Comparison of ENCODE assay signal across 26 mouse cellular contexts in the genomic region with DNA sequence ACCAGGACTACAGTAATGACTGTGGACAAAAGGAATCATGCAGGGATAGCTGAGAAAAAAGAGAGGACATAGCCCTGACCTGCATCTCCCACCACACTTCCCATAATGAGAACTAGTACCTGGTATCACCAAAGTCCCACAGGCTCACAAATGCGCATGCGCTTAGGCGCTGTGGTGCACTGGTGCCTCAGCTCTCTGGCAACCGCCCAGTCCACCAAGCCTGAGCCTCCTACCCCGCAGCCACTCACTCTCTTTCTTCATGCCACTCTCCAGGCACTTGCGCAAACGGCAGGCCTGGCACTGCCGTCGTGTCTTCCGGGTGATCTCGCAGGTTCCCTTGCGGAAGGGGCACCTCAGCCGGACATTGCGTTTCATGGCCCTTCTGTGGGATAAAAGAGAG. TPM values are rescaled to one million over a fixed set of nuclear protein-coding genes. Genes with fewer than 3 reads are reported as not detected.
A peak's percentile ranks its signal among the peaks of the same experiment; 100 is the strongest.
DNase-seq lines count a peak whose midpoint lies in the region; ATAC-seq lines count a peak whose summit lies in the region.
"Had no signal": no experiment of that assay in that cellular context is flagged by ENCODE, and none has a peak within 500 bp of the region (broad histone marks: within the 10 kb centered on the region; RNA-seq: fewer than 3 reads in every experiment).

No protein-coding gene starts in this region.

- no peaks in the 10 kb centered on the region for H3K4me1 ChIP-seq in heart, embryonic 12.5 days (replicated peaks)
- H3K4me1 ChIP-seq in hindbrain, embryonic 12.5 days = no peaks in the 10 kb centered on the region
- H3K4me1 ChIP-seq: forebrain, embryonic 13.5 days; hindbrain, embryonic 15.5 days; intestine, embryonic 15.5 days; neural tube, embryonic 12.5 days had no signal

- no peak for DNase-seq in heart, postnatal 14 days
- DNase-seq in R1 (ENCODE audit: low read depth, low spot score) = peak; percentile 85
- peak; percentile 23 to 34 for DNase-seq in lung, postnatal 4 days
- DNase-seq in embryo, embryonic 9.5 days (ENCODE audit: extremely low spot score) = no peak
- no peak for DNase-seq in gastrocnemius, adult 8-10 months (ENCODE audit: low spot score in 2 of 2)
- DNase-seq: cerebellum, adult 18-20 months; gastrocnemius, postnatal 25 days; heart, postnatal 10 days; layer of hippocampus, postnatal 36 days; thymus, adult 18-20 months; thymus, postnatal 4 days had no signal

- intact Hi-C loops in heart, postnatal 14 days (cut with DNase I) = no loop called here

- H3K9ac ChIP-seq in heart, embryonic 12.5 days = no peak overlapping the region
- H3K9ac ChIP-seq in hindbrain, embryonic 12.5 days = no peak overlapping the region
- H3K9ac ChIP-seq: forebrain, embryonic 13.5 days; hindbrain, embryonic 15.5 days; intestine, embryonic 15.5 days; kidney, embryonic 15.5 days; limb, embryonic 15.5 days; midbrain, embryonic 13.5 days; neural tube, embryonic 12.5 days had no signal

- H3K4me3 ChIP-seq in heart, embryonic 12.5 days = no peak overlapping the region
- H3K4me3 ChIP-seq in hindbrain, embryonic 12.5 days = no peak overlapping the region
- H3K4me3 ChIP-seq: forebrain, embryonic 13.5 days; hindbrain, embryonic 15.5 days; intestine, embryonic 15.5 days; kidney, embryonic 15.5 days; limb, embryonic 15.5 days; midbrain, embryonic 13.5 days; neural tube, embryonic 12.5 days had no signal

- no peaks in the 10 kb centered on the region; the same call in 1 of the 2 replicates for H3K27me3 ChIP-seq in heart, embryonic 12.5 days (replicated peaks)
- no peaks in the 10 kb centered on the region for H3K27me3 ChIP-seq in hindbrain, embryonic 12.5 days
- H3K27me3 ChIP-seq: forebrain, embryonic 13.5 days; hindbrain, embryonic 15.5 days; intestine, embryonic 15.5 days; kidney, embryonic 15.5 days; limb, embryonic 15.5 days; midbrain, embryonic 13.5 days; neural tube, embryonic 12.5 days had no signal

- no peaks in the 10 kb centered on the region for H3K9me3 ChIP-seq in heart, embryonic 12.5 days (replicated peaks)
- no peaks in the 10 kb centered on the region for H3K9me3 ChIP-seq in hindbrain, embryonic 12.5 days (replicated peaks)
- H3K9me3 ChIP-seq: forebrain, embryonic 13.5 days; G1E; hindbrain, embryonic 15.5 days; intestine, embryonic 15.5 days; kidney, embryonic 15.5 days; limb, embryonic 15.5 days; midbrain, embryonic 13.5 days; neural tube, embryonic 12.5 days had no signal

- 67% methylated on average over 14 of the region's 14 CpGs for WGBS in heart, embryonic 12.5 days
- 78% methylated on average over 14 of the region's 14 CpGs for WGBS in hindbrain, embryonic 12.5 days

- no peak for ATAC-seq in heart, embryonic 12.5 days (ENCODE audit: insufficient number of reproducible peaks, low FRiP score)
- ATAC-seq in common myeloid progenitor, adult 5-6 weeks (replicated peaks; ENCODE audit: low read depth, poor library complexity, severe bottlenecking) = 0 out of 2 replicates have a peak, but pooled peaks have one; percentile 11
- no peak for ATAC-seq in hindbrain, embryonic 12.5 days (ENCODE audit: low FRiP score)
- ATAC-seq: forebrain, embryonic 13.5 days; intestine, embryonic 15.5 days; midbrain, embryonic 13.5 days had no signal

- H3K4me2 ChIP-seq in heart, embryonic 12.5 days = peak overlapping the region; percentile 14; the same call in 1 of the 2 replicates
- no peak overlapping the region for H3K4me2 ChIP-seq in hindbrain, embryonic 12.5 days (replicated peaks)
- H3K4me2 ChIP-seq: forebrain, embryonic 13.5 days; hindbrain, embryonic 15.5 days; intestine, embryonic 15.5 days; kidney, embryonic 15.5 days; limb, embryonic 15.5 days; midbrain, embryonic 13.5 days; neural tube, embryonic 12.5 days had no signal

- no peaks in the 10 kb centered on the region for H3K36me3 ChIP-seq in heart, embryonic 12.5 days
- no peaks in the 10 kb centered on the region for H3K36me3 ChIP-seq in hindbrain, embryonic 12.5 days
- H3K36me3 ChIP-seq: G1E; hindbrain, embryonic 15.5 days; intestine, embryonic 15.5 days; kidney, embryonic 15.5 days; limb, embryonic 15.5 days; midbrain, embryonic 13.5 days; neural tube, embryonic 12.5 days had no signal

- H3K27ac ChIP-seq in heart, embryonic 12.5 days (ENCODE audit: poor library complexity, severe bottlenecking) = no peak overlapping the region
- H3K27ac ChIP-seq in hindbrain, embryonic 12.5 days = no peak overlapping the region
- H3K27ac ChIP-seq: forebrain, embryonic 13.5 days; hindbrain, embryonic 15.5 days; intestine, embryonic 15.5 days; kidney, embryonic 15.5 days; limb, embryonic 15.5 days; midbrain, embryonic 13.5 days; neural tube, embryonic 12.5 days had no signal

RNA-seq across cellular contexts. Expression of a gene that starts 40.6 kb away (rescaled TPM):
- not detected in 2 replicates for polyA plus RNA-seq in heart, embryonic 12.5 days (2016; fragmentation: Nextera tagmentation; extraction: Ambion mirVana)
- not detected for total RNA-seq in heart, postnatal 14 days (2021)
- not detected in 2 replicates for total RNA-seq in common myeloid progenitor, adult 5-6 weeks (2017)
- total RNA-seq in gastrocnemius, adult 8-10 months (2022) = not detected
- not detected in 2 replicates for polyA plus RNA-seq in hindbrain, embryonic 12.5 days (2016; fragmentation: Nextera tagmentation; extraction: Ambion mirVana)
- total RNA-seq: G1E; gastrocnemius, postnatal 25 days; heart, postnatal 10 days; layer of hippocampus, postnatal 36 days; left cerebral cortex, postnatal 36 days; megakaryocyte, adult 5-6 weeks had no signal
- polyA plus RNA-seq: C2C12; embryonic facial prominence, embryonic 11.5 days; forebrain, embryonic 13.5 days; G1E; hindbrain, embryonic 15.5 days; limb, embryonic 15.5 days; midbrain, embryonic 13.5 days; neural tube, embryonic 12.5 days had no signal

Comparison
In these comparisons a context has a peak if more than half of its experiments do, and no peak if none do; other contexts are left out.
1. DNase-seq: peak in R1 (single experiment) and lung, postnatal 4 days (2 of 2); none in heart, postnatal 14 days (0 of 2), embryo, embryonic 9.5 days (single experiment) and gastrocnemius, adult 8-10 months (0 of 2).